Mouse (Mus musculus): ENCODE measurements around the gene Cfd. TPM values are rescaled to one million over a fixed set of nuclear protein-coding genes. Genes with fewer than 3 reads are reported as not detected.
A peak's percentile ranks its signal among the peaks of the same experiment; 100 is the strongest.

The Cfd gene
- total and polyA plus RNA-seq, 2 experiments from 2014 or later: not detected

- peak; percentile 61 for TF ChIP-seq CTCF (IDR thresholded peaks at IDR 0.05; ENCODE audit: low read depth)
- peak; percentile 59 for DNase-seq
- H3K9ac ChIP-seq: no peak overlapping the region
- no peaks in the 10 kb centered on the region for H3K4me1 ChIP-seq (ENCODE audit: insufficient read depth)
- peak; percentile 88 for ATAC-seq
- peak overlapping the region; percentile 40; the same call in 1 of the 2 replicates for H3K27ac ChIP-seq (ENCODE audit: low read depth, low read length)
- WGBS: 10% methylated on average over 2 of the region's 2 CpGs
- no peaks in the 10 kb centered on the region for H3K9me3 ChIP-seq (ENCODE audit: low read length)
- H3K4me2 ChIP-seq (ENCODE audit: low read depth): no peak overlapping the region
- H3K4me3 ChIP-seq (ENCODE audit: low read depth, low read length): no peak overlapping the region
- H3K36me3 ChIP-seq (ENCODE audit: insufficient read depth): peaks cover 61% of the 10 kb centered on the region
- H3K27me3 ChIP-seq (ENCODE audit: insufficient read depth, low read length): no peaks in the 10 kb centered on the region
Observed at GRCm38 (mm10) chr10:79900951-79901410, 10.3 kb downstream of the Cfd start.

DNA sequence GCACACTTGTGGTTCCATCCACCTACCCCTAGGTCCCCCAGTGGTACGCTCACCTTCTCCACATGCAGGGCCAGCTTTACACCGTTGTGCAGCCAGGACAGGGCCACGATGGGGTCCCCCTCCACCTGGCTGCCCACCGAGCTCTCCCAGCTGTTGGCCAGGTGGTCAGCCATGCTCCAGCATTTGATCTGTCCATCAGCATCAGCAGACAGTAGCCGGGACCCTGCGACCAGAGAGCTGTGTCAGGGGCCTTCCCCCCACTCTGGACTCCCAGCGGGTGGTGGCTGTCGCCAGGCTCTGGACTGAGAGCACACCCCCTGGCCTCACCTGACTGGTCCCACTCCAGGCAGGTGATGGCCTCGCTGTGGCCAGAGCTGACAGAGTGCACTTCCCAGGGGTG, 16.1 kb downstream of the Cfd start:
- no peak overlapping the region for H3K27ac ChIP-seq (ENCODE audit: low read depth, low read length)
- ATAC-seq (no peak), DNase-seq (no peak)
- TF ChIP-seq CTCF (IDR thresholded peaks at IDR 0.05; ENCODE audit: low read depth): no peak
- no peak overlapping the region for H3K9ac ChIP-seq
- peaks cover 3% of the 10 kb centered on the region; the same call in 1 of the 2 replicates for H3K4me1 ChIP-seq (ENCODE audit: insufficient read depth)
- H3K4me3 ChIP-seq (ENCODE audit: low read depth, low read length): no peak overlapping the region
- H3K9me3 ChIP-seq (ENCODE audit: low read length): no peaks in the 10 kb centered on the region
- 89% methylated on average over 9 of the region's 9 CpGs for WGBS
- no peaks in the 10 kb centered on the region for H3K27me3 ChIP-seq (ENCODE audit: insufficient read depth, low read length)
- H3K4me2 ChIP-seq (ENCODE audit: low read depth): no peak overlapping the region
- peaks cover 47% of the 10 kb centered on the region for H3K36me3 ChIP-seq (ENCODE audit: insufficient read depth)

GRCm38 (mm10) chr10:79907415-79907814, 16.8 kb downstream of the Cfd start:
- DNase-seq (no peak), ATAC-seq (no peak)
- WGBS: 92% methylated on average over 10 of the region's 10 CpGs
- Histone ChIP-seq H3K9me3 (ENCODE audit: low read length) (no peaks in the 10 kb centered on the region), H3K4me3 (ENCODE audit: low read depth, low read length) (no peak overlapping the region), H3K36me3 (ENCODE audit: insufficient read depth) (peaks cover 47% of the 10 kb centered on the region), H3K4me2 (ENCODE audit: low read depth) (no peak overlapping the region), H3K9ac (no peak overlapping the region), H3K27ac (ENCODE audit: low read depth, low read length) (no peak overlapping the region), H3K4me1 (ENCODE audit: insufficient read depth) (peaks cover 3% of the 10 kb centered on the region; the same call in 1 of the 2 replicates), H3K27me3 (ENCODE audit: insufficient read depth, low read length) (no peaks in the 10 kb centered on the region)
- TF ChIP-seq CTCF (IDR thresholded peaks at IDR 0.05; ENCODE audit: low read depth): no peak

DNA sequence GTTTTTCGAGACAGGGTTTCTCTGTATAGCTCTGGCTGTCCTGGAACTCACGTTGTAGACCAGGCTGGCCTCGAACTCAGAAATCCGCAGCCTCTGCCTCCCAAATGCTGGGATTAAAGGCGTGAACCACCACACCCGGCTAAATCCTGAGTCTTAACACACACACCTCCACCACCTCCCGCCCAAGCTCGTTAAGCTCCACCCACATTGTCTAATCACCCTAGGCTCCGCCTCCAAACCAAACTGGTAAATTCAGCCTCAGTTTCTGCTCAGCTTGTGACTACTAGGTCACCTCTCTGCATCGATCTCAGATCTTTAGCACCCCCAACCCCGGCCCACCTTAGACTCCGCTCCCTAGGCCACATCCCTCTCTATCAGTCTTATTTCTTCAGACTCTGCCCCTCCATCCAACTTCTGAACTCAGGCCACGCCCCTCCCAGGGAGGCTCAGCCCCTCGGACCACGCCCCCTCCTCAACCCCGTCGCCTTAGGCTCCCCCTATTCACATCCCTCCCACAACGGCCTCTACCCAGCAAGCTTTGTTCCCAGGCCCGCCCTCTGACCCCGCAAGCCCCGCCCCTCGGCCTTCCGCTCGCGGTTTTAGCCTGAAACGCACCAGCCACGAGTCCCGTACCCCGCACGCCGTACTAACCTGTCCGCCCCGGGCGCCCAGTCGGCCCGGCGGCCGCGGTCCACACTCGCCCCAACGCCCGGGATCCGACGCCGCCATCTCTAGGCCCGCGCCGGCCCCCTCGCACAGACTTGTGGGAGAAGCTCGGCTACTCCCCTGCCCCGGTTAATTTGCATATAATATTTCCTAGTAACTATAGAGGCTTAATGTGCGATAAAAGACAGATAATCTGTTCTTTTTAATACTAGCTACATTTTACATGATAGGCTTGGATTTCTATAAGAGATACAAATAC, 17.8 kb downstream of the Cfd start, which contains the start of gene Med16:
Med16 (minus strand) TSS at position 757 of the 925 bp plus-strand sequence.
- peak; percentile 95 for DNase-seq
- Histone ChIP-seq H3K9me3 (ENCODE audit: low read length) (no peaks in the 10 kb centered on the region), H3K4me2 (ENCODE audit: low read depth) (peak within 1 kb of the TSS; percentile 45), H3K9ac (peak within 1 kb of the TSS; percentile 94), H3K27ac (ENCODE audit: low read depth, low read length) (peak within 1 kb of the TSS; percentile 97), H3K4me1 (ENCODE audit: insufficient read depth) (peaks cover 3% of the 10 kb centered on the region; the same call in 1 of the 2 replicates), H3K36me3 (ENCODE audit: insufficient read depth) (peaks cover 41% of the 10 kb centered on the region), H3K4me3 (ENCODE audit: low read depth, low read length) (peak within 1 kb of the TSS; percentile 69), H3K27me3 (ENCODE audit: insufficient read depth, low read length) (no peaks in the 10 kb centered on the region)
- under 1% methylated on average over 52 of the region's 52 CpGs for WGBS
- ATAC-seq: peak; percentile 94
- TF ChIP-seq CTCF (IDR thresholded peaks at IDR 0.05; ENCODE audit: low read depth): no peak

DNA sequence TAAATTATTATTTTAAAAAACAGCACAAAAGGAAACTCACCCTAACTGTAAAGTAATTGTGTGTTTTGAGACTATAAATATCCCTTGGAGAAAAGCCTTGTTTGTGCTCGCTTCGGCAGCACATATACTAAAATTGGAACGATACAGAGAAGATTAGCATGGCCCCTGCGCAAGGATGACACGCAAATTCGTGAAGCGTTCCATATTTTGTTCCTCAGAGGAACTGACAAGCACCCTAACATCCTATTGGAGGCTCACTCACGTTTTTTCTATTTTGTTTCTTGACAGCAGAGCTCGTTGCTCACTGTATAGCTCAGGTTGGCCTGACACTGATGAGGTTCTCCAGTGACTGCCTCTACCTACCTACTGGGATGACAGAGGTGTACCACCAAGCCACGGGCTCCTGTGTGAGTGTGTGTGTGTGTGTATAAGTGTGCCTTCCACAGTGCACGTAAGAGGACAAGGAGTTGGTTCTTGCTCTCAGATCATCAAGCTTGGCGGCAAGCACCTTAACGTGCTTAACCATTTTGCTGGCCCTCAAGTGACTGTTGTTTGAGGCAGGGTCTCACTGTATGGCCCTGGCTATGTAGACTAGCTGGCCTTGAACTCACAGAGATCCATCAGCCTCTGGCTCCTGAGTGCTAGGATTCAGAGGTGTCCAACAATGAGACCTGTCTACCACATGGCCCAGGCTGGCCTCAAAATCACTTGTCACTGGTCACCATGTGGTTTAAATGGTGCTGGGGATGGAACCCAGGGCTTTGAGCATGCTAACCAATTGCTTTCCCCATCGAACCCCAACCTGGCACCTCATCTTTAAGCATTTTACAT, 18.7 kb downstream of the Cfd start:
- peaks cover 38% of the 10 kb centered on the region for H3K36me3 ChIP-seq (ENCODE audit: insufficient read depth)
- DNase-seq: peak; percentile 83
- TF ChIP-seq CTCF (IDR thresholded peaks at IDR 0.05; ENCODE audit: low read depth): no peak
- no peaks in the 10 kb centered on the region for H3K9me3 ChIP-seq (ENCODE audit: low read length)
- H3K27ac ChIP-seq (ENCODE audit: low read depth, low read length): peak overlapping the region; percentile 97
- H3K4me2 ChIP-seq (ENCODE audit: low read depth): peak overlapping the region; percentile 45
- peak overlapping the region; percentile 94 for H3K9ac ChIP-seq
- ATAC-seq: peak; percentile 71
- 17% methylated on average over 14 of the region's 14 CpGs for WGBS
- peaks cover 3% of the 10 kb centered on the region; the same call in 1 of the 2 replicates for H3K4me1 ChIP-seq (ENCODE audit: insufficient read depth)
- H3K27me3 ChIP-seq (ENCODE audit: insufficient read depth, low read length): no peaks in the 10 kb centered on the region
- H3K4me3 ChIP-seq (ENCODE audit: low read depth, low read length): peak overlapping the region; percentile 69

- no peak within 1 kb of the TSS for H3K4me3 ChIP-seq (ENCODE audit: low read depth, low read length)
Observed at GRCm38 (mm10) chr10:79910556-79910955, 19.9 kb downstream of the Cfd start, which contains the start of gene Gm26602. TSS of gene Gm26602 (plus strand) at chr10:79910856.

More at GRCm38 (mm10) chr10:79910556-79910955, 19.9 kb downstream of the Cfd start, which contains the start of gene Gm26602:
- no peak for DNase-seq
- peak within 1 kb of the TSS; percentile 97 for H3K27ac ChIP-seq (ENCODE audit: low read depth, low read length)
- peak within 1 kb of the TSS; percentile 94; the same call in 1 of the 2 replicates for H3K9ac ChIP-seq
- H3K4me1 ChIP-seq (ENCODE audit: insufficient read depth): peaks cover 6% of the 10 kb centered on the region
- H3K27me3 ChIP-seq (ENCODE audit: insufficient read depth, low read length): no peaks in the 10 kb centered on the region
- ATAC-seq: no peak
- no peak for TF ChIP-seq CTCF (IDR thresholded peaks at IDR 0.05; ENCODE audit: low read depth)
- peaks cover 29% of the 10 kb centered on the region; the same call in 1 of the 2 replicates for H3K36me3 ChIP-seq (ENCODE audit: insufficient read depth)
- no peaks in the 10 kb centered on the region for H3K9me3 ChIP-seq (ENCODE audit: low read length)
- H3K4me2 ChIP-seq (ENCODE audit: low read depth): peak within 1 kb of the TSS; percentile 45
- WGBS: 95% methylated on average over 4 of the region's 4 CpGs

All from forebrain, postnatal 0 days (tissue).